Mouse (Mus musculus) gastrocnemius, adult 2 months (tissue): ENCODE results near the gene Sdf4. TPM values are rescaled to one million over a fixed set of nuclear protein-coding genes. Genes with fewer than 3 reads are reported as not detected.
A peak's percentile ranks its signal among the peaks of the same experiment; 100 is the strongest.

Experiments used
- DNase-seq: peaks from one replicate; pipeline ENCODE4 v3.0.0; 2022
- H3K27ac ChIP-seq: fragments of 200-600 bp; 2 replicates; pipeline ENCODE4 v1.8.1; 2022; ENCODE audit warnings: mild to moderate bottlenecking
- H3K4me3 ChIP-seq: fragments of 200-600 bp; 2 replicates; pipeline ENCODE4 v1.8.1; 2022; ENCODE audit warnings: mild to moderate bottlenecking, moderate library complexity
- CTCF ChIP-seq: fragments of 200-600 bp; IDR thresholded peaks from 2 replicates; pipeline ENCODE4 v1.8.1; 2022; ENCODE audit warnings: antibody characterized with exemption, mild to moderate bottlenecking, moderate library complexity
- intact Hi-C: fragments of 180-260 bp; cut with DNase I; formaldehyde crosslinking; loops from one replicate; pipeline ENCODE4 v1.15.1; 2025
- total RNA-seq, 2 experiments: library from RNA; stranded (reverse); gene quantifications; 2 replicates each; pipeline ENCODE4 v1.2.3; 2021

Sdf4 gene
- total RNA-seq, 2 experiments from 2014 or later, result 75.7 to 81.5 TPM

DNA sequence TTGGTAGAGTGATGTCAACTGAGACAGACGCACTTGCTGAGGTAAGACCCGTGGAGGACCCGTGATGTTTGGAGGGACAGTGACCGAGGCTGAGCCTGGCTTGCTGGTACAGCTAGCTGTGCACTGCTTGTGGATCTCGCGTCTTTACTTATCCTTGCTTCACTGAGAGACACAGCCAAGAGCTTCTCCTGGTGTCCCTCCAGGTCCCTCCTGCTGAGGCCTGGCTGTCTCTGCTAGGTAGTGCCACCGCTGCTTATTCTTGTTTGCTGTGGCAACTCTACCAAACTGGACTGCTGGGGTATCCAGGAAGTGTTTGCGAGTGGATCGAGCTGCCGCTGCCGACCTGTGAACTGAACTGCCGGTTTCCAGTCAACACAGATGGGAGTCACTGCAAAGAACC, 27.1 kb downstream of the Sdf4 start:
- TF ChIP-seq CTCF, result no peak
- Histone ChIP-seq H3K27ac (peak overlapping the region; percentile 28; the same call in 1 of the 2 replicates), H3K4me3 (no peak overlapping the region)
- intact Hi-C loops, result loop anchor here (2.0 kb wide), 1 partner anchor 25 kb away; no protein-coding TSS in a partner anchor
- peak; percentile 73 for DNase-seq

GRCm38 (mm10) chr4:156021381-156021780, 28.7 kb downstream of the Sdf4 start:
- no peak for TF ChIP-seq CTCF
- DNase-seq, result no peak
- no peak overlapping the region for H3K4me3 ChIP-seq
- no peak overlapping the region for H3K27ac ChIP-seq
- intact Hi-C loops, result loop anchor here (2.0 kb wide), 1 partner anchor 27 kb away; no protein-coding TSS in a partner anchor

GRCm38 (mm10) chr4:156021942-156022419, 29.3 kb downstream of the Sdf4 start:
- Histone ChIP-seq H3K4me3 (no peak overlapping the region), H3K27ac (no peak overlapping the region)
- intact Hi-C loops, result loop anchor here (2.0 kb wide), 1 partner anchor 27 kb away; no protein-coding TSS in a partner anchor
- peak; percentile 10 for DNase-seq
- no peak for TF ChIP-seq CTCF

- Histone ChIP-seq H3K27ac (peak overlapping the region; percentile 87), H3K4me3 (no peak overlapping the region)
- DNase-seq, result peak; percentile 7
- intact Hi-C loops, result no loop called here
- TF ChIP-seq CTCF, result no peak
These were observed 30.8 kb downstream of the Sdf4 start for GRCm38 (mm10) chr4:156023520-156023919.

GRCm38 (mm10) chr4:156024184-156024583, 31.5 kb downstream of the Sdf4 start:
- intact Hi-C loops, result loop anchor here (1.0 kb wide), 1 partner anchor 32 kb away; the partner anchor contains the start of genes B3galt6 and Sdf4
- no peak for TF ChIP-seq CTCF

GRCm38 (mm10) chr4:156026013-156026412, 33.3 kb downstream of the Sdf4 start, which contains the start of gene Tnfrsf18:
Tnfrsf18 (plus strand) TSS chr4:156026164.
- DNase-seq, result peak; percentile 44
- Histone ChIP-seq H3K27ac (peak within 1 kb of the TSS; percentile 87), H3K4me3 (no peak within 1 kb of the TSS)
- intact Hi-C loops, result no loop called here
- peak; percentile 16; the same call in 1 of the 2 replicates for TF ChIP-seq CTCF

More at GRCm38 (mm10) chr4:156024184-156024583, 31.5 kb downstream of the Sdf4 start:
- peak; percentile 75 for DNase-seq
- peak overlapping the region; percentile 87 for H3K27ac ChIP-seq
- no peak overlapping the region for H3K4me3 ChIP-seq

DNA sequence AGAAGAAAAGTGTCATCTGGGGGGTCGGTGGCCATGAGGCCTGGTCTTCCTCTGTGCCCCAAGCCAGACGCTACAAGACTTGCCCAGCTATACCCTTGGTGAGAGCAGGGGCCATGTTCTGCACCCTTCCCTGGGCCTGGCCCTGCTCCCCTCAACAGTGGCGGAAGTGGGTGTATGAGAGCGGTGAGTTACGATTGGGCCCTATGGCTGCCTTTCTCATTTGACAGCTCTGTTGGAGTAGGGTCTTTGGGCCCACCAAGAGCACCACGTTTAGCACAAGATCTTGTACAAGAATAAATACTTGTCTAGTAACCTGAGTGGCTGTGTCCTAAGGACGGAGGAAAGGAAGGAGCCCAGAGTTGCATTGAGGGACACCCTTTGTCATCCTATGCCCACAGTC, 35.9 kb downstream of the Sdf4 start:
- TF ChIP-seq CTCF, result no peak
- no peak for DNase-seq
- no peak overlapping the region for H3K4me3 ChIP-seq
- no peak overlapping the region for H3K27ac ChIP-seq
- intact Hi-C loops, result no loop called here

DNA sequence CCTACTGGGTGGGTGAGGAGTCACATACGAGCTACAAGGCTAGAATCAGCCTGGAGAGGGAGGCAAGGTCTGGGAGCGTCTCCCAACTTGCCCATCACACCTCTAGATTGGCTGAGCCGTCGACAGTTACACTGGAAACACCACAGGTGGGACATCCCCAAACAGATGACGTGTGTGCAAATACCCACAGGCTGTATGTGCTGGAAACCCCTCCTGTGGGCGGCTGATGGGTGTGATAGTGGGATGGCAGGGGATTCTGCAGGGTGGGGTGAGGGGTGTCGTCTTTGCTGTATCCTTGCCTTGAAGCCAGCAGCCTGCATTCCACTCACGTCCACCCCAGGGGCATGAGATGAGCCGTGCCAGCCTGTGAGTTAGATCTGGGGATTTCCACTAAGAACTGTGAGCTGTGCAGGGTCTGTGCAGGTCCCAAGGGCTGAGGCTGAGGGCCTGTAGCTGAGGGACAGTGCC, 38.0 kb downstream of the Sdf4 start:
- Histone ChIP-seq H3K4me3 (peak overlapping the region; percentile 91), H3K27ac (peak overlapping the region; percentile 96)
- TF ChIP-seq CTCF, result no peak
- peak; percentile 18 for DNase-seq
- intact Hi-C loops, result loop anchor here (5.0 kb wide), 1 partner anchor 72 kb away; no protein-coding TSS in a partner anchor

GRCm38 (mm10) chr4:156031255-156031592, 38.6 kb downstream of the Sdf4 start:
- H3K27ac ChIP-seq, result peak overlapping the region; percentile 96
- TF ChIP-seq CTCF, result no peak
- intact Hi-C loops, result loop anchor here (5.0 kb wide), 1 partner anchor 71 kb away; no protein-coding TSS in a partner anchor
- peak overlapping the region; percentile 91 for H3K4me3 ChIP-seq
- peak; percentile 16 for DNase-seq

DNA sequence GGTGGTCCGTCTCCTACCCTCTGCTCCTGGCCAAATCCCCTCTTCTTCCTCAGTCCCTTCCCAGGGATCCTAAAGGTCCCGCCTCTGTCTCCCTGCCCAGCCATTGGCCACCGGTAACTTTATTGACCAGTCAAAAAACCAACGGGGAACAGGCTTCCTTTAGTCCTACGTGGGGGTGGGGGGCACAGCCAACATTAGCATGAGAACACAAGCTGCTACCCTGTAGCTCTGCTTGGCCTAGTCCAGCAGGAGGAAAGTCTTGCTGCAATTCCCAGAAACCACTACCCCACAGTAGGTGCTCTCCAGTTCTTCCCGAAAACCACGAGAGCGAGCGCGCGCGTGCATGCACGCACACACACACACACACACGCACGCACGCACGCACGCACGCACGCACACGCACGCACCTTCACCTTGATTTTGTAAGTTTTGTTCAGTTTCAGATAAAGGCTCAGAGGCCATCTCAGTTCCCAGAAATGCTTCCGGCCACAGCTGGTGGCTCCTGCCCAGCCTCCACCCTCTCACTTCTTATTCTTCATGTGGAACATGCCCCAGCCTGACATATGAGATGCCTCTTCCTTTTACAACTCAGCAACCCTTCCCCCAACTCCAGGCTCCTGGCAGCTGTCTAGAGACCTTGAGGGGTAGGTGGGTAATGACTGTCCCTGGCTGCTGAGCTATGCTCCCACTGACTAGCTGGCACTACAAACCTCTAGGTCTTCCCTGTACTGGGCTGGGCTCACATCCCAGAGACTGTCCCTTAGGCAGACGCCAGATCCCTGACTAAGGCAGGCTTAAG, 39.1 kb downstream of the Sdf4 start:
- intact Hi-C loops, result loop anchor here (5.0 kb wide), 1 partner anchor 71 kb away; no protein-coding TSS in a partner anchor
- H3K27ac ChIP-seq, result peak overlapping the region; percentile 96
- peak overlapping the region; percentile 91 for H3K4me3 ChIP-seq
- TF ChIP-seq CTCF, result no peak
- DNase-seq, result peak; percentile 90

DNA sequence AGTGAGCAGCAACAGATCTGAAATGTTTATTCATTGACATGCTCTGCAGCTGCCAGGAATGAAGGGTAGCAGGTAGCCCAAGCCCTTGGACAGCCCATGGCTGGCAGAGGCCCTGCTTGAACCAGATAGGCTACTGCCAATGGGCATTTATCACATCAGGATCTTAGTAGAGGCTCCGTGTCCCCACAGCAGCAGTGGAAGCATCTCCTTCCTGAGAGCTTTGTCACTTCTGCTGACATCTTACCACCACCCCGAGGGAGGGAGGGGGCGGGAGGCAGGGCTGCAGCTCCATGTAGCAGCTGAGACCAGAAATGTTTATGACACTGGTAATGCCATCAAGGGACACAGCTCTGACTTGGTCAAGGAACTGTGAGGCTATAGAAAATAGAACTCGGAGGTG, 40.2 kb downstream of the Sdf4 start:
- H3K27ac ChIP-seq, result peak overlapping the region; percentile 96
- DNase-seq, result peak; percentile 29
- TF ChIP-seq CTCF, result no peak
- peak overlapping the region; percentile 91 for H3K4me3 ChIP-seq
- intact Hi-C loops, result loop anchor here (5.0 kb wide), 1 partner anchor 69 kb away; no protein-coding TSS in a partner anchor

DNA sequence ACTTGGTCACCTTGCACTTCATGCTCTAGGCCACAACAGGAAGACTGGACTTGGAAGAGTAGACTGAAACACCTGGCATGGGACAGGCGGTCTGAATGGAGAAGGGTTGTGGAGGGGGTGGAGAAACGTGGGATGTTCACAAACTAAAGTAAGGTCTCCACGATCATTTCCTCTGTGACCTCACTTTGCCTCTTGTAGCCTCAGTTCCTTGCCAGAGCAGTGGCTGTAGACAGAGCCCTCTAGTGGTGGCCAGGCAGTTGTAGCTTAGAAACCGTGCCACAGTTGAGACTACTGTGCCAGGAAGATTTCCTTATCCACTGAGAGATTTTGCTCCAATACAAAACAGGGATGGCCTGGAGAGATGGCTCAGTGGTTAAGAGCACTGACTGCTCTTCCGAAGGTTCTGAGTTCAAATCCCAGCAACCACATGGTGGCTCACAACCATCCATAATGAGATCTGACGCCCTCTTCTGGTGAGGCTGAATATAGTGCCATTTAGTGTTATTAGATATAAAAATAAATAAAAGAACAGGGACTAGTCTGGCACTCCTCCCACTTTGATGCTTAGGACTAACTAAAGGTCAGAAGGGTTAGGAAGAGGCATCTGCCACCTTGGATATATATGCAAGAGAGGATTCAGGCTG, 40.9 kb downstream of the Sdf4 start:
- peak; percentile 66 for DNase-seq
- H3K27ac ChIP-seq, result peak overlapping the region; percentile 96
- intact Hi-C loops, result loop anchor here (5.0 kb wide), 1 partner anchor 69 kb away; no protein-coding TSS in a partner anchor
- peak; percentile 75 for TF ChIP-seq CTCF
- peak overlapping the region; percentile 91; the same call in 1 of the 2 replicates for H3K4me3 ChIP-seq

DNA sequence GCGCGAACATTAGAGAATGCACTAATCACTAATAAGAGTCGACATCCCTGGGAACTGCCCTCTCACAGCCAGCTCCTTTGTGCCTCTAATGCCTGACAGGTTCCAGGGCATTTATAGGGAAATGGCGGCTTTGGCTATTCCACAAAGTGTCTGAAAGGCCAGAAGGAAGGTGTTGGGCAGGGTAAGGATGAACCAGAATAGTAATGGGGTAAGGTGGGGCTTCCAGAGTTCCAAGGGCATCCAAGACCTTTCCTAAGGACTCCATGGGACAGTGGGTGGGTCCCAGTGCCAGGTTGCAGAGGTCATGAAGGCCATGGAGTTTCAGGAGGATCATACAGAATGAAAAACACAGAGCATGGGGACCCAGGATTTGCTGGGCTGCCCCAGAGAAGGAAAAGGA, 41.6 kb downstream of the Sdf4 start:
- peak; percentile 12 for DNase-seq
- Histone ChIP-seq H3K4me3 (no peak overlapping the region), H3K27ac (no peak overlapping the region)
- no peak for TF ChIP-seq CTCF
- intact Hi-C loops, result loop anchor here (5.0 kb wide), 1 partner anchor 68 kb away; no protein-coding TSS in a partner anchor
